Mouse (Mus musculus) neural tube, embryonic 12.5 days (tissue): ENCODE measurements at regions not wholly inside any gene's neighbourhood (a gene's known extent, or its start where the extent isn't known, plus 50 kb on each side); places are given as distances from the start of the nearest gene placed in this dataset.
"Not testable (repeated sequence)": the region's sequence is repeated elsewhere in the genome, so short reads cannot be mapped to it uniquely, and the experiment has no call there.

Experiments used
- ATAC-seq: fragments of 200-750 bp; cut with Nextera tagmentation; 2 replicates; pipeline ENCODE4 v1.8.0; 2017; ENCODE audit warnings: low read depth, mild to moderate bottlenecking, moderate TSS enrichment, moderate library complexity; ENCODE audit not compliant: low FRiP score
- H3K27ac ChIP-seq: fragments of 300-500 bp; sonication (generic); 2 replicates; pipeline ENCODE4 v1.5.1; 2016
- H3K27me3 ChIP-seq: fragments of 300-500 bp; sonication (generic); replicated peaks from 2 replicates; pipeline ENCODE4 v1.6.1; 2016; ENCODE audit warnings: mild to moderate bottlenecking
- H3K36me3 ChIP-seq: fragments of 300-500 bp; sonication (generic); 2 replicates; pipeline ENCODE4 v1.6.1; 2016; ENCODE audit warnings: mild to moderate bottlenecking
- H3K4me1 ChIP-seq: fragments of 300-500 bp; sonication (generic); 2 replicates; pipeline ENCODE4 v1.6.1; 2016
- H3K4me2 ChIP-seq: fragments of 300-500 bp; sonication (generic); replicated peaks from 2 replicates; pipeline ENCODE4 v1.6.1; 2016; ENCODE audit warnings: mild to moderate bottlenecking
- H3K4me3 ChIP-seq: fragments of 300-500 bp; sonication (generic); 2 replicates; pipeline ENCODE4 v1.5.1; 2016
- H3K9ac ChIP-seq: fragments of 300-500 bp; sonication (generic); 2 replicates; pipeline ENCODE4 v1.6.1; 2016; ENCODE audit warnings: mild to moderate bottlenecking
- H3K9me3 ChIP-seq: fragments of 300-500 bp; sonication (generic); 2 replicates; pipeline ENCODE4 v1.6.1; 2016; ENCODE audit warnings: mild to moderate bottlenecking
- WGBS: fragments of 180-500 bp; shearing (Covaris S2); methylation state at CpG from one replicate; pipeline ENCODE4 v1.1.7; 2016; 5-methylcytosine and 5-hydroxymethylcytosine counted together

GRCm38 (mm10) chr9:3116311-3116710 is 79.6 kb downstream of the Gm10715 start:
- 92% methylated on average over 20 of the region's 20 CpGs for WGBS
- H3K4me3 ChIP-seq, H3K27ac ChIP-seq, H3K27me3 ChIP-seq, H3K4me2 ChIP-seq, ATAC-seq, H3K4me1 ChIP-seq, H3K9ac ChIP-seq, H3K36me3 ChIP-seq: not testable (repeated sequence)
- peaks cover 29% of the 10 kb centered on the region for H3K9me3 ChIP-seq

- H3K4me3 ChIP-seq, result no peak overlapping the region
- no peaks in the 10 kb centered on the region for H3K4me1 ChIP-seq
- no peak for ATAC-seq
- H3K27me3 ChIP-seq, result no peaks in the 10 kb centered on the region
- H3K9ac ChIP-seq, result no peak overlapping the region
- no peak overlapping the region for H3K4me2 ChIP-seq
- H3K27ac ChIP-seq, result no peak overlapping the region
- H3K9me3 ChIP-seq, result peaks cover 63% of the 10 kb centered on the region
- H3K36me3 ChIP-seq, result no peaks in the 10 kb centered on the region
Measured at GRCm38 (mm10) chr9:3161181-3161580, 124.5 kb downstream of the Gm10715 start.

GRCm38 (mm10) chr9:3184343-3184742 is 147.7 kb downstream of the Gm10715 start:
- Histone ChIP-seq H3K36me3 (no peaks in the 10 kb centered on the region), H3K9me3 (peaks cover 45% of the 10 kb centered on the region), H3K4me2 (no peak overlapping the region), H3K4me3 (no peak overlapping the region), H3K27me3 (no peaks in the 10 kb centered on the region), H3K4me1 (no peaks in the 10 kb centered on the region), H3K9ac (no peak overlapping the region), H3K27ac (no peak overlapping the region)
- ATAC-seq, result no peak

- Histone ChIP-seq H3K36me3 (no peaks in the 10 kb centered on the region), H3K27me3 (no peaks in the 10 kb centered on the region), H3K4me2 (no peak overlapping the region), H3K9ac (no peak overlapping the region), H3K4me3 (peak overlapping the region; percentile 7; the same call in 1 of the 2 replicates), H3K27ac (no peak overlapping the region), H3K9me3 (peaks cover 30% of the 10 kb centered on the region; the same call in 1 of the 2 replicates), H3K4me1 (no peaks in the 10 kb centered on the region)
- no peak for ATAC-seq
- WGBS, result 37% methylated on average over 33 of the region's 33 CpGs
Measured at GRCm38 (mm10) chr9:3199151-3200018, 135.6 kb upstream of the Alkbh8 start.

- not testable (repeated sequence) for H3K4me1 ChIP-seq, H3K27me3 ChIP-seq, H3K36me3 ChIP-seq, ATAC-seq, H3K27ac ChIP-seq, H3K9ac ChIP-seq, H3K4me2 ChIP-seq
- WGBS, result 58% methylated on average over 16 of the region's 16 CpGs
- Histone ChIP-seq H3K4me3 (peak overlapping the region; percentile 7; the same call in 1 of the 2 replicates), H3K9me3 (peaks cover 28% of the 10 kb centered on the region; the same call in 1 of the 2 replicates)
Measured at GRCm38 (mm10) chr9:3200019-3200347, 135.0 kb upstream of the Alkbh8 start.

- ATAC-seq, H3K4me2 ChIP-seq, H3K36me3 ChIP-seq, H3K4me1 ChIP-seq, H3K9ac ChIP-seq, H3K4me3 ChIP-seq, H3K27ac ChIP-seq, H3K9me3 ChIP-seq, H3K27me3 ChIP-seq: not testable (repeated sequence)
- WGBS, result 93% methylated on average over 1 of the region's 1 CpGs
Measured at GRCm38 (mm10) chr9:3208120-3208519, 126.8 kb upstream of the Alkbh8 start.

GRCm38 (mm10) chr9:3258396-3259300 is 76.3 kb upstream of the Alkbh8 start:
- H3K27ac ChIP-seq, result no peak overlapping the region
- 66% methylated on average over 10 of the region's 10 CpGs for WGBS
- no peaks in the 10 kb centered on the region for H3K36me3 ChIP-seq
- H3K4me1 ChIP-seq, result no peaks in the 10 kb centered on the region
- peak; percentile 98 for ATAC-seq
- H3K4me3 ChIP-seq, result no peak overlapping the region
- peaks cover 66% of the 10 kb centered on the region for H3K9me3 ChIP-seq
- H3K9ac ChIP-seq, result no peak overlapping the region
- H3K27me3 ChIP-seq, result no peaks in the 10 kb centered on the region
- H3K4me2 ChIP-seq, result no peak overlapping the region

- no peak for ATAC-seq
- H3K36me3 ChIP-seq, result no peaks in the 10 kb centered on the region
- no peak overlapping the region for H3K27ac ChIP-seq
- no peaks in the 10 kb centered on the region for H3K27me3 ChIP-seq
- H3K9ac ChIP-seq, result no peak overlapping the region
- H3K4me1 ChIP-seq, result no peaks in the 10 kb centered on the region
- no peak overlapping the region for H3K4me3 ChIP-seq
- WGBS, result 77% methylated on average over 5 of the region's 5 CpGs
- no peak overlapping the region for H3K4me2 ChIP-seq
- peaks cover 70% of the 10 kb centered on the region for H3K9me3 ChIP-seq
Measured at GRCm38 (mm10) chr9:3260181-3260580, 74.8 kb upstream of the Alkbh8 start.

GRCm38 (mm10) chr9:3260860-3261259 is 74.1 kb upstream of the Alkbh8 start:
- ATAC-seq, result no peak
- H3K4me2 ChIP-seq, result no peak overlapping the region
- no peak overlapping the region for H3K27ac ChIP-seq
- WGBS, result 83% methylated on average over 2 of the region's 2 CpGs
- H3K4me1 ChIP-seq, result no peaks in the 10 kb centered on the region
- no peaks in the 10 kb centered on the region for H3K27me3 ChIP-seq
- H3K9ac ChIP-seq, result no peak overlapping the region
- no peak overlapping the region for H3K4me3 ChIP-seq
- no peaks in the 10 kb centered on the region for H3K36me3 ChIP-seq
- peaks cover 76% of the 10 kb centered on the region for H3K9me3 ChIP-seq

GRCm38 (mm10) chr9:3264467-3264866 is 70.5 kb upstream of the Alkbh8 start:
- Histone ChIP-seq H3K27ac (no peak overlapping the region), H3K27me3 (no peaks in the 10 kb centered on the region), H3K4me1 (no peaks in the 10 kb centered on the region), H3K36me3 (no peaks in the 10 kb centered on the region), H3K4me2 (no peak overlapping the region), H3K4me3 (no peak overlapping the region), H3K9ac (no peak overlapping the region), H3K9me3 (peaks cover 56% of the 10 kb centered on the region)
- no peak for ATAC-seq

- peaks cover 29% of the 10 kb centered on the region for H3K9me3 ChIP-seq
- not testable (repeated sequence) for H3K9ac ChIP-seq, H3K27me3 ChIP-seq, H3K36me3 ChIP-seq, H3K4me1 ChIP-seq, H3K27ac ChIP-seq, H3K4me3 ChIP-seq, ATAC-seq, H3K4me2 ChIP-seq
- 83% methylated on average over 8 of the region's 8 CpGs for WGBS
Measured at GRCm38 (mm10) chr9:3280496-3280895, 54.4 kb upstream of the Alkbh8 start.

- WGBS, result 86% methylated on average over 3 of the region's 3 CpGs
- H3K9me3 ChIP-seq, result peaks cover 19% of the 10 kb centered on the region; the same call in 1 of the 2 replicates
- ATAC-seq, H3K36me3 ChIP-seq, H3K27ac ChIP-seq, H3K4me1 ChIP-seq, H3K9ac ChIP-seq, H3K4me2 ChIP-seq, H3K4me3 ChIP-seq, H3K27me3 ChIP-seq: not testable (repeated sequence)
Measured at GRCm38 (mm10) chr9:3281906-3282305, 53.0 kb upstream of the Alkbh8 start.
